Mouse (Mus musculus): ENCODE measurements around the gene Zdhhc1. TPM values are rescaled to one million over a fixed set of nuclear protein-coding genes. Genes with fewer than 3 reads are reported as not detected.

The Zdhhc1 gene
- polyA plus RNA-seq, 1 experiment from 2014 or later: 8.9 TPM

- 89% methylated on average over 3 of the region's 3 CpGs for WGBS
Observed at GRCm38 (mm10) chr8:105536546-105536945, 39.8 kb upstream of the Zdhhc1 start.

GRCm38 (mm10) chr8:105533892-105534329 is 37.2 kb upstream of the Zdhhc1 start:
- H3K9me3 ChIP-seq (ENCODE audit: control insufficient read depth, low read length): no peaks in the 10 kb centered on the region
- DNase-seq (ENCODE audit: low spot score) (peak; percentile 70), ATAC-seq (replicated peaks; ENCODE audit: low FRiP score) (peak; percentile 77)
- H3K9ac ChIP-seq (ENCODE audit: low read depth, low read length): no peak overlapping the region
- H3K4me1 ChIP-seq (replicated peaks; ENCODE audit: control insufficient read depth, insufficient read depth, low read length): peaks cover 26% of the 10 kb centered on the region
- no peak overlapping the region for H3K4me3 ChIP-seq (ENCODE audit: low read depth, low read length)
- peaks cover 10% of the 10 kb centered on the region; the same call in 1 of the 2 replicates for H3K36me3 ChIP-seq (ENCODE audit: control insufficient read depth, insufficient read depth, low read length)
- no peaks in the 10 kb centered on the region for H3K27me3 ChIP-seq (replicated peaks; ENCODE audit: control insufficient read depth, insufficient read depth, low read length)
- no peak overlapping the region; the same call in 1 of the 2 replicates for H3K4me2 ChIP-seq
- 5% methylated on average over 1 of the region's 1 CpGs for WGBS
- H3K27ac ChIP-seq (ENCODE audit: low read depth, low read length): peak overlapping the region; percentile 40

More at GRCm38 (mm10) chr8:105536546-105536945, 39.8 kb upstream of the Zdhhc1 start:
- Histone ChIP-seq H3K4me2 (no peak overlapping the region), H3K27me3 (replicated peaks; ENCODE audit: control insufficient read depth, insufficient read depth, low read length) (no peaks in the 10 kb centered on the region), H3K4me3 (ENCODE audit: low read depth, low read length) (no peak overlapping the region), H3K36me3 (ENCODE audit: control insufficient read depth, insufficient read depth, low read length) (peaks cover 10% of the 10 kb centered on the region; the same call in 1 of the 2 replicates), H3K9me3 (ENCODE audit: control insufficient read depth, low read length) (no peaks in the 10 kb centered on the region), H3K4me1 (replicated peaks; ENCODE audit: control insufficient read depth, insufficient read depth, low read length) (peaks cover 26% of the 10 kb centered on the region), H3K9ac (ENCODE audit: low read depth, low read length) (no peak overlapping the region), H3K27ac (ENCODE audit: low read depth, low read length) (no peak overlapping the region)
- DNase-seq (ENCODE audit: low spot score) (no peak), ATAC-seq (replicated peaks; ENCODE audit: low FRiP score) (no peak)

- ATAC-seq (replicated peaks; ENCODE audit: low FRiP score) (peak; percentile 40), DNase-seq (ENCODE audit: low spot score) (no peak)
- peaks cover 26% of the 10 kb centered on the region for H3K4me1 ChIP-seq (replicated peaks; ENCODE audit: control insufficient read depth, insufficient read depth, low read length)
- no peaks in the 10 kb centered on the region for H3K27me3 ChIP-seq (replicated peaks; ENCODE audit: control insufficient read depth, insufficient read depth, low read length)
- no peaks in the 10 kb centered on the region for H3K9me3 ChIP-seq (ENCODE audit: control insufficient read depth, low read length)
- H3K4me2 ChIP-seq: no peak overlapping the region
- no peak overlapping the region for H3K4me3 ChIP-seq (ENCODE audit: low read depth, low read length)
- no peak overlapping the region for H3K9ac ChIP-seq (ENCODE audit: low read depth, low read length)
- WGBS: 13% methylated on average over 2 of the region's 2 CpGs
- H3K27ac ChIP-seq (ENCODE audit: low read depth, low read length): peak overlapping the region; percentile 40
- H3K36me3 ChIP-seq (ENCODE audit: control insufficient read depth, insufficient read depth, low read length): peaks cover 13% of the 10 kb centered on the region; the same call in 1 of the 2 replicates
Observed at GRCm38 (mm10) chr8:105533439-105533838, 36.7 kb upstream of the Zdhhc1 start.

- no peak overlapping the region for H3K27ac ChIP-seq (ENCODE audit: low read depth, low read length)
- H3K36me3 ChIP-seq (ENCODE audit: control insufficient read depth, insufficient read depth, low read length): peaks cover 6% of the 10 kb centered on the region; the same call in 1 of the 2 replicates
- no peak overlapping the region for H3K9ac ChIP-seq (ENCODE audit: low read depth, low read length)
- ATAC-seq (replicated peaks; ENCODE audit: low FRiP score) (peak; percentile 65; the same call in 1 of the 2 replicates), DNase-seq (ENCODE audit: low spot score) (no peak)
- 61% methylated on average over 2 of the region's 2 CpGs for WGBS
- H3K4me3 ChIP-seq (ENCODE audit: low read depth, low read length): no peak overlapping the region
- H3K4me2 ChIP-seq: no peak overlapping the region
- no peaks in the 10 kb centered on the region for H3K27me3 ChIP-seq (replicated peaks; ENCODE audit: control insufficient read depth, insufficient read depth, low read length)
- H3K4me1 ChIP-seq (replicated peaks; ENCODE audit: control insufficient read depth, insufficient read depth, low read length): peaks cover 26% of the 10 kb centered on the region
- no peaks in the 10 kb centered on the region for H3K9me3 ChIP-seq (ENCODE audit: control insufficient read depth, low read length)
Observed at GRCm38 (mm10) chr8:105531774-105532173, 35.1 kb upstream of the Zdhhc1 start.

DNA sequence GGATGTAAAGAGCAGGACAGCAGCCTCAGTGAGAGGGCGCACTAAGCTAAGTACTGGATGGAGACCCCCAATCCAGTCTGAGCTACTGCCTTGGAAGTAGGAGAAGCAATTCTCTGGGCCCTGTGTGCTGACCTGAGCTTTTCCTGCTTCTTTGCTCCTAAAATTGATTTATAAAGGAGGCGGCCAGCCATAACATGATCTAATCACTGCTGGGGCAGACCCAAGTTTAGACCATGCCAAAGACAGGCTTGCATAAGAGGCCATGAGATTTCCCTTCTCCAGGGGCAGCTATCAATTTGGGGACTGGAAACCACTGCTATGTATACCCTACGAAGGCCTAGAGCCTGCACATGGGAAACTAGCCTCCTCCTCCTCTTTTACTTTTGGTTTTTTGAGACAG is 32.6 kb upstream of the Zdhhc1 start:
- ATAC-seq (replicated peaks; ENCODE audit: low FRiP score) (no peak), DNase-seq (ENCODE audit: low spot score) (no peak)
- 87% methylated on average over 3 of the region's 3 CpGs for WGBS
- H3K27ac ChIP-seq (ENCODE audit: low read depth, low read length): no peak overlapping the region
- no peaks in the 10 kb centered on the region for H3K9me3 ChIP-seq (ENCODE audit: control insufficient read depth, low read length)
- no peak overlapping the region for H3K9ac ChIP-seq (ENCODE audit: low read depth, low read length)
- H3K27me3 ChIP-seq (replicated peaks; ENCODE audit: control insufficient read depth, insufficient read depth, low read length): no peaks in the 10 kb centered on the region
- peaks cover 7% of the 10 kb centered on the region; the same call in 1 of the 2 replicates for H3K36me3 ChIP-seq (ENCODE audit: control insufficient read depth, insufficient read depth, low read length)
- H3K4me1 ChIP-seq (replicated peaks; ENCODE audit: control insufficient read depth, insufficient read depth, low read length): peaks cover 22% of the 10 kb centered on the region
- H3K4me3 ChIP-seq (ENCODE audit: low read depth, low read length): no peak overlapping the region
- no peak overlapping the region for H3K4me2 ChIP-seq

GRCm38 (mm10) chr8:105528206-105528605 is 31.5 kb upstream of the Zdhhc1 start:
- ATAC-seq (replicated peaks; ENCODE audit: low FRiP score): no peak
- 84% methylated on average over 1 of the region's 1 CpGs for WGBS

DNA sequence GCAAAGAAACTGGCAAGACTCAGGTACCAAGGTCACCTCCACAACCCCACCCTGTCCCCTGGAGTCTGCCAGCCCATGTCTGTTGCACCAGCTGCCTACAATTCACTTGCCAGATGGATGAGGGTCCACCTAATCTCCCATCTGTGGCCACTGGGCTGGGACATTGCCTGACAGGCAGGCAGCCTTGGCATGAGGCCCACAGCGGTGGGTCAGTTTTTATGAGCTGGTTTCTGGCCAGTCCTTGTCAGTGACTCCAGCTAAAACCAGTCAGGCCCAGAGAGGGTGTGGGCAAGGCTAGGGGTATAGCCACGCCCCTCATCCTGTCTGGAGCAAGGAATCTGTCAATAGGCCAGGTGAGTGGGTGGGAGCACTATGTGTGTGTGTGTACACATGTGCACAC is 30.4 kb upstream of the Zdhhc1 start:
- H3K27me3 ChIP-seq (replicated peaks; ENCODE audit: control insufficient read depth, insufficient read depth, low read length): no peaks in the 10 kb centered on the region
- 86% methylated on average over 2 of the region's 2 CpGs for WGBS

More at GRCm38 (mm10) chr8:105528206-105528605, 31.5 kb upstream of the Zdhhc1 start:
- H3K9ac ChIP-seq (ENCODE audit: low read depth, low read length): no peak overlapping the region
- no peak overlapping the region for H3K4me2 ChIP-seq
- DNase-seq (ENCODE audit: low spot score): no peak
- H3K4me1 ChIP-seq (replicated peaks; ENCODE audit: control insufficient read depth, insufficient read depth, low read length): peaks cover 19% of the 10 kb centered on the region
- H3K4me3 ChIP-seq (ENCODE audit: low read depth, low read length): no peak overlapping the region
- H3K27ac ChIP-seq (ENCODE audit: low read depth, low read length): no peak overlapping the region
- H3K27me3 ChIP-seq (replicated peaks; ENCODE audit: control insufficient read depth, insufficient read depth, low read length): no peaks in the 10 kb centered on the region
- H3K9me3 ChIP-seq (ENCODE audit: control insufficient read depth, low read length): no peaks in the 10 kb centered on the region
- peaks cover 10% of the 10 kb centered on the region; the same call in 1 of the 2 replicates for H3K36me3 ChIP-seq (ENCODE audit: control insufficient read depth, insufficient read depth, low read length)

GRCm38 (mm10) chr8:105522890-105523289 is 26.2 kb upstream of the Zdhhc1 start:
- Histone ChIP-seq H3K9me3 (ENCODE audit: control insufficient read depth, low read length) (no peaks in the 10 kb centered on the region), H3K4me2 (no peak overlapping the region), H3K4me3 (ENCODE audit: low read depth, low read length) (no peak overlapping the region), H3K27ac (ENCODE audit: low read depth, low read length) (no peak overlapping the region; the same call in 1 of the 2 replicates), H3K36me3 (ENCODE audit: control insufficient read depth, insufficient read depth, low read length) (peaks cover 8% of the 10 kb centered on the region), H3K27me3 (replicated peaks; ENCODE audit: control insufficient read depth, insufficient read depth, low read length) (peaks cover 18% of the 10 kb centered on the region), H3K9ac (ENCODE audit: low read depth, low read length) (no peak overlapping the region; the same call in 1 of the 2 replicates), H3K4me1 (replicated peaks; ENCODE audit: control insufficient read depth, insufficient read depth, low read length) (peaks cover 45% of the 10 kb centered on the region)
- WGBS: 55% methylated on average over 9 of the region's 9 CpGs
- ATAC-seq (replicated peaks; ENCODE audit: low FRiP score) (no peak), DNase-seq (ENCODE audit: low spot score) (no peak)

More for the DNA sequence above, 30.4 kb upstream of the Zdhhc1 start:
- H3K9me3 ChIP-seq (ENCODE audit: control insufficient read depth, low read length): no peaks in the 10 kb centered on the region
- no peak for ATAC-seq (replicated peaks; ENCODE audit: low FRiP score)
- no peak overlapping the region for H3K27ac ChIP-seq (ENCODE audit: low read depth, low read length)
- H3K4me2 ChIP-seq: no peak overlapping the region
- peaks cover 12% of the 10 kb centered on the region for H3K36me3 ChIP-seq (ENCODE audit: control insufficient read depth, insufficient read depth, low read length)
- no peak overlapping the region for H3K4me3 ChIP-seq (ENCODE audit: low read depth, low read length)
- no peak overlapping the region for H3K9ac ChIP-seq (ENCODE audit: low read depth, low read length)
- peaks cover 16% of the 10 kb centered on the region for H3K4me1 ChIP-seq (replicated peaks; ENCODE audit: control insufficient read depth, insufficient read depth, low read length)
- DNase-seq (ENCODE audit: low spot score): no peak

Data from liver, embryonic 11.5 days (tissue).